Mouse (Mus musculus) cerebellum, adult 9-11 months (tissue): ENCODE measurements around the gene Atg3.

Source experiments
- DNase-seq: peaks from one replicate; pipeline ENCODE4 v3.0.0; 2022

Gene Atg3

DNA sequence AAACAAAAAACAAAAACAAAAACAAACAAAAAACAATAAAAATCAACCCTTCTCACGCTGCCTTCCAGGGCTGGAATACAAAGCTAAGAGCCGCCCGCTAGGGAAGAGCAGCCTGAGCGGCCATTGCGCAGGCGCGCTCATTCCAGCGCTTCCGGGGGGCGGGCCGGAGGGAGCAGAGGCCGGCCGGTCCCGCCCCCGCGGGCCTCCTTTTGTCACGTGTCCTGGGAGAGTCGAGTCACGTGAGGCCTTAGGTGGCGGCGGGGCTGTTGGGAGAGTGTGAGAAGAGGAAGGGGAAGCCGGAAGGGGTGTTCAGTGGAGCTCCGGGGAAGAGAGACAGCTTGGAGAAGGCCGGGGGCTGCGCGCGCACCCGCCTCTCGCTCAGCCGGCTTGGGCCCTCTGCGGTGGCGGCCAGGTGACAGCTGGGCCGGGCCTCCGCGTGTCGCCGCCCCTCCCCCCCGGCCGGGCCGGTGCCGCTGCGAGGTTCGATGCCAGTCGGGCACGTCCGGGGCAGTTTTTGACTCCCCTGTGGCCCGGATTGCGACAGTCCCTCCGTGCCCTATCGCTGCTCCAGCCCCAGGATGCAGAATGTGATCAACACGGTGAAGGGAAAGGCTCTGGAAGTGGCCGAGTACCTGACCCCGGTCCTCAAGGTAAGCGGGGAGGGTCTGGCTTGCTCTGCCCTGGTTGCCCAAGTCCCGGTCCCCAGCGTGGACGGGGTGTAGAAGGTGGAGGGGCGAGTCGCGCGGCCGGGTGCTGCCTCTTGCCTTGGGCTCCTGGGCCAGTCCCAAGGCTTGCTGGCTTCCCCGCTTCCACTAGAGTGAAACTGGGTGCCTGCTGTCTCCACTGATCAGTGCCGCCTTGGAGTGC, at the start of gene Atg3, which contains the start of gene Slc35a5:
Gene Atg3 (plus strand): TSS at position 264 of the 867 bp plus-strand sequence.
Gene Slc35a5 (minus strand): TSS at position 185 of the 867 bp plus-strand sequence.
- peak; percentile 96 for DNase-seq

DNA sequence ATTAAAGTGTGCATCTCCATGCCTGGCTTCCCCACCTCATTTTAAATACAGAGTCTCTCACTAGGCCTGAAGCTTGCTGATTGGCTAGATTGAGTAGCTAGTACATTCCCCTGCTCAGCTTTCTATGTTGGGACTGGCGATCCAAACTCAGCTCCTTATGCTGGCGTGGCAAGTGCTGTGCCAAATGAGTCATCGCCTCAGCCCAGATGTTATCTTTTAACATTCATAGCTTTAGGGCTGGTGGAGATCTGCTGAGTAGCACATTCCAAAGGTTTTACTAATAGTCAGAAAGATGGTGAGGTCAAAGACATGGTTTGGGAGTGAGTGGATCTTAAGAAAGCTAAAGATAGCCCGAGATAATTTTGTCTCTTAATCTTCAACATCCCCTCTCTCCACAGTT, 48.1 kb upstream of the Atg3 start:
- DNase-seq, result no peak

DNA sequence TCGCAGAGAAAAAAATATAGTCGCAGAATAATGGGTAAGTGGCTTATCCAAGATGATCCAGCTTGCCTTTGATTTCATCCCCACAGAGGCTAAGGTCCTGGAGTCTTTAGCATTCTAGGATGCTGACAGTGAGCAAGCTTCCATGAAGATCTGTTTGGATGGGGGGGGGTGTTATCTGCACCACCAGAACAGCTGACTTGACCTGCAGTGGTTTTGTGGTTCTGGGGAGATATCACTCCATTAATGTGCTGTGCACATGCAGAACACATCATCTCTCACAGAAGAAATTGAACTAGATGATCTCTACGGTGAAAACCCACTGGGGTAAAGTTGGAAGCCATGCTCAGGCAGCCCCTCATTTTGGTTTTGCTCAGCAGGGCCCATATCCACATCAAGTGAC, 41.4 kb upstream of the Atg3 start:
- DNase-seq, result no peak

DNA sequence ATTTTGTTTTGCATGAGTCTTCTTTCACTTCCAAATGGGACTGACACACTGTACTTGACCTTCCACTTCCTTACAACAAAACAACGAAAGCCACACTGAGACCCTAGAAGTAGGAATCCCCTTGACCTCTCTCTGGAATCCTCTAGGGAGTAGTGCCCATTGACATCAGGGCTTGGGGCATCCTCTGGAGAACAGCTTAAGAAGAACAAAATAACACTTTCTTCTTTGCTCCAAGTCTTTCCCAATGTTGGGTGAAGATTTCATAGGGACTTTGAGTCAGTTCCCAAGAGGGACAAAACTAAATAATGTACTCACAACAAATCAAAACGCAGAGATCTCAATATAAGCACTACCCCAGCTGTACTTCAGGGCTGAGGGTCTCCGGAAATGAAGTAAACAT, 39.8 kb upstream of the Atg3 start:
- DNase-seq, result no peak

GRCm38 (mm10) chr16:45120844-45121425, 37.6 kb upstream of the Atg3 start:
- peak; percentile 67 for DNase-seq

GRCm38 (mm10) chr16:45122571-45122970, 36.0 kb upstream of the Atg3 start:
- peak; percentile 9 for DNase-seq

GRCm38 (mm10) chr16:45124230-45125203, 34.1 kb upstream of the Atg3 start:
- DNase-seq, result no peak

DNA sequence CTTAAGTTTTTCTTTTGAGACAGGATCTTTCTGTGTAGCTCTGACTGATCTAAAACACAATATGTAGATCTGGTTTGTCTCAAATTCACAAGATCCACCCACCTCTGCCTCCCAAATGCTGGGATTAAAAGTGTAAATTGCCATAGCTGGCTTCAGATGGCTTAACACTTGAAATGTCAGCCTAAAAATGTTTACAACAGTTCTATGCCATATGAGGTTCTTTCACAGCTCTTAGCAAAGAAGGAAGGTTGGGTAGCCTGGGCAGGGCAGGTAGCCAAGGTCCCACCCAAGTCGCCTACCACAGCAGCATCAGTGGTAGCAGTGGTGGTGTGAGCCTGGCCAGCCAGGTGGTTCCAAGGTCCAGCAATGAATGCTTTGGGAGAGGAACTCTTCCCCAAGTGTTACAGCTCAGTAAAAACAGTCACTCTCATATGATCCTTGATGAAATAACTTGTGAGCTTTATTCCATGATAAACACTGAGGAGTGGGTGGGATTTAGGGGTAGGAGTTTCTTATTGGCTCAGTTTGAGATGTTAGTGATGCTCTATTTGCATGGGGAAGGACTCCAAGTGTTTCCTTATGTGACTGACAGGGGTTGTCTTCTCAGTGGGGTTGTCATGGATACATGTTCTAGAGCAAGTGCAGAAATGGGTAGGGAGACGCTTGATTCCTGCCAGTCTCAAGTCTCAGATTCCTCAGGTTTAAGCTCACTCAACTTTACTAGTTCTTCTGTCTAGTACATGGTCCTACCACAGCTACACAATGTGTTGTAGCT, 30.5 kb upstream of the Atg3 start:
- DNase-seq, result no peak

GRCm38 (mm10) chr16:45141711-45142110, 16.9 kb upstream of the Atg3 start:
- DNase-seq, result no peak

GRCm38 (mm10) chr16:45142565-45142964, 16.0 kb upstream of the Atg3 start:
- no peak for DNase-seq

DNA sequence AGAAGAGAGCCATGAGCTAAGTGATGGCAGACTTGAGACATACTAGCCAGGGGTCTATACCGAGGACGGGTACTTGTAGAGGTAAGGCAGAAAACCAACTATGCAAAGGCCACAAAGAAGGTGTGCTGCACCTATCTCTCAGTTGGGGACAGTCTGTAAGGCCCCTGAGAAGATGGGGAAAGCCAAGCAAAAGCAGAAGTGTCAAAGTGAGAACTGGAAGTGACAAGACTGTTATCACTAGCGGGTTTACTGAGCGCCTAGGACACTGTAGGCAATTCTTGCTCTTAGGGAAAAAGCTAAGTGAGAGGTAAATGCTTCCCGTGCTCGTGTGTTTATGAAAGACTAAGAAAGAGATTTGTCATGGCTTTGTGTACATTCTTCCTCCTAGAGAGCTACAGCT, 13.5 kb upstream of the Atg3 start:
- no peak for DNase-seq

- no peak for DNase-seq
These were observed 10.0 kb upstream of the Atg3 start for GRCm38 (mm10) chr16:45148488-45149082.

DNA sequence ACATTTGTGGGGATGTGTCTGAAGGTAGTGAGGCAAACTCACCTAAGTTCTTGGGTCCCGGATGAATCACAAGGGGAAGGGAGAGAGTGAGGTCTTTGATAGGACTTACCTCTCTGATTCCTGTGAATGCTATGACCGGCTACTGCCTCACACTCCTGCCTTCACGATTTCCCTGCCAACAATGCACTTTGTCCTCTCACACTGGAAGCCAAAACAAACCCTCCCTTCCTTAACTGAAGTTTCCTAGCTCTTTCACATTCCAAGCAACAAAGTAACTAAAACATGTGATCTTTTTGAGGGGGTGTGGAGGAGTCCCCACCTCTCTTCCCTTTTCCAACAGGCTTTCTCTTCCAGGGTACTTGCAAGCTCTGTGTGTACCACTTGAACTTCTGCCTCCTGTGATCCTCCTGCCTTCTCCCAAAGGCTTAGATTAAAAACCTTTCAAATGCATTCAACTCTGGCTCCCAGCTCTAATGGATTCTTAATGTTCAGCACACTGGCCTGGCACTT, 3.8 kb upstream of the Atg3 start:
- DNase-seq, result no peak

GRCm38 (mm10) chr16:45158136-45158521, 456 bp upstream of the Atg3 start:
- peak; percentile 89 for DNase-seq

DNA sequence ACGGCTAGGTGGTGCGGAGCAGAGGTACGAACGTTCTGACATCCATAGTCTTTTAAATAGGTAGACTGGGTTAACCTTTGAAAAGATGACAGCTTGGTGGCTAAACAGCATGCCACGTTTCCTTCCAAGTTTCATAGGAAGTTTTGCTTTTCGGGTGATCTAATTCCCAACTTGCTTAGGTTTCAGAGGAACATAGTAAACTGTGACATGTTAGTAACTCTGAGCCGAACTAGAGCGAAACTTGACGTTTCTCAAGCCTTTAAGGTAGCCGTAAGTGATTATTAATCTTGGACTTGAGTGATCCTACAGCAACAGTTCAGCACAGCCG, 768 bp downstream of the Atg3 start:
- no peak for DNase-seq

DNA sequence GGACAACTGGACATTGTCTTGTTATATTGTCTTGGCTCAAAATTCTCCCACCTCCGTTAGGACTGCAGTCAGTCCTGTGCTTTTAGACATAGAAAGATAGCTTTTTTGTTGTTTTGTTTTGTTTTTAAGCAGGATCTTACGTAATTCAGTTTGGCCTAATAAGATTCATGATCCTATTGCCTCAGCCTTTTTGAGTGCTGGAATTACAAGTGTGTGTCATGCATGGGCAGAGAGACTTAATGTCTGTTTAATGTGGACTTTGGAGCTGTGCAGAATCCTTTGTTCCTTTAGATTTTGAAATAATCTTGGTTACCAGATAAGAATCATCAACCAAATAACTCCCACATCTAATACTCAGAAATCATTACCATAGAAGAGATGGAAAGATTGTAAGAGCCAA, 20.0 kb downstream of the Atg3 start:
- DNase-seq, result no peak

GRCm38 (mm10) chr16:45181824-45182223, 23.2 kb downstream of the Atg3 start:
- DNase-seq, result no peak

DNA sequence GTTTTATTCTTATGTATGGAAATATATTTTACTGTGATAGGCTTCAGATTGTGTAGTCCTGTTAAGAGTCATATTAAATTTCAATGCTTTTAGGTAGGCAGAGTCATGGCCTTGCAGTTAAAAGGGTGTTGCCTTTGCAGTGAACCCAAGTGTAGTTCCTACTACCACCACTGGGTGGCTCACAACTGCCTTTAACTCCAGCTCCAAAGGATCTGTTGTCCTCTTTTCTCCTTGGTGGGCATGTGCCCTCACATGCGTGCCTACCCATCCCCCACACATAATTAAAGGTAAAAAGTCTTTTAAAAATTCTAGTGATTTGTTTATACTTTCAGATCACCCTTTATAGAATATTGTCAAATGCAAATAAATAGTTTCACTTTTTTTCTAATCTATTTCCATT, 34.0 kb downstream of the Atg3 start:
- DNase-seq, result peak; percentile 64

- DNase-seq, result peak; percentile 60
These were observed 38.2 kb downstream of the Atg3 start for GRCm38 (mm10) chr16:45196816-45197215.

GRCm38 (mm10) chr16:45201395-45201794, 42.8 kb downstream of the Atg3 start:
- DNase-seq, result no peak

GRCm38 (mm10) chr16:45204438-45204837, 45.9 kb downstream of the Atg3 start:
- DNase-seq, result no peak
